Mouse (Mus musculus) heart, adult 2 months (tissue): ENCODE results near the gene Sptlc2. TPM values are rescaled to one million over a fixed set of nuclear protein-coding genes. Genes with fewer than 3 reads are reported as not detected.
A peak's percentile ranks its signal among the peaks of the same experiment; 100 is the strongest.
"Not testable (repeated sequence)": the region's sequence is repeated elsewhere in the genome, so short reads cannot be mapped to it uniquely, and the experiment has no call there.

Source experiments
- DNase-seq, 2 experiments: peaks; one replicate each; pipeline ENCODE4 v3.0.0; 2021
- H3K27ac ChIP-seq: fragments of 200-600 bp; 2 replicates; pipeline ENCODE4 v1.8.1; 2022
- H3K27me3 ChIP-seq: fragments of 200-500 bp; 2 replicates; pipeline ENCODE4 v1.6.1; 2012; ENCODE audit warnings: mild to moderate bottlenecking, low read length, inconsistent platforms, mixed read lengths; ENCODE audit not compliant: control insufficient read depth, insufficient read depth
- H3K36me3 ChIP-seq: fragments of 200-500 bp; 2 replicates; pipeline ENCODE4 v1.6.1; 2012; ENCODE audit warnings: low read length, inconsistent platforms; ENCODE audit not compliant: control insufficient read depth, insufficient read depth
- H3K4me1 ChIP-seq: fragments of 200-500 bp; 2 replicates; pipeline ENCODE4 v1.6.1; 2011; ENCODE audit warnings: low read length; ENCODE audit not compliant: control insufficient read depth, insufficient read depth
- H3K4me3 ChIP-seq: fragments of 200-600 bp; 2 replicates; pipeline ENCODE4 v1.8.1; 2022
- H3K79me2 ChIP-seq: fragments of 200-500 bp; replicated peaks from 2 replicates; pipeline ENCODE4 v1.6.1; 2012; ENCODE audit warnings: mild to moderate bottlenecking, inconsistent platforms, low read length, moderate library complexity, mixed read lengths; ENCODE audit not compliant: control insufficient read depth, insufficient read depth
- H3K9ac ChIP-seq: fragments of 200-500 bp; 2 replicates; pipeline ENCODE4 v1.6.1; 2012; ENCODE audit warnings: low read depth, mild to moderate bottlenecking, control low read depth, inconsistent platforms, low read length, mixed read lengths
- CTCF ChIP-seq: fragments of 200-600 bp; IDR thresholded peaks from 2 replicates; pipeline ENCODE4 v1.8.1; 2022; ENCODE audit warnings: antibody characterized with exemption, mild to moderate bottlenecking, moderate library complexity
- EP300 ChIP-seq: fragments of 200-500 bp; IDR thresholded peaks from 2 replicates; pipeline ENCODE4 v1.6.1; 2011; ENCODE audit warnings: low read depth, low read length, control low read depth; ENCODE audit not compliant: insufficient read depth
- POLR2A ChIP-seq: fragments of 200-500 bp; IDR thresholded peaks from 2 replicates; pipeline ENCODE4 v1.6.1; 2011; ENCODE audit warnings: mild to moderate bottlenecking, low read depth, low read length, control low read depth; ENCODE audit not compliant: insufficient read depth
- WGBS: fragments of 180-500 bp; shearing (Covaris S2); methylation state at CpG from one replicate; pipeline ENCODE4 v1.1.7; 2018; 5-methylcytosine and 5-hydroxymethylcytosine counted together
- intact Hi-C: fragments of 180-260 bp; cut with DNase I; formaldehyde crosslinking; loops from one replicate; pipeline ENCODE4 v1.15.1; 2025
- polyA plus RNA-seq: library from polyadenylated mRNA; depleted of rRNA; stranded (reverse); fragments of >200 nt; gene quantifications from 2 replicates; pipeline ENCODE4 v1.2.3, GENCODE M21; 2012
- total RNA-seq, 2 experiments: library from RNA; stranded (reverse); gene quantifications; 2 replicates each; pipeline ENCODE4 v1.2.3; 2021

The Sptlc2 gene
- total and polyA plus RNA-seq, 3 experiments: 5.0 to 23.1 (median 21.1) TPM

GRCm38 (mm10) chr12:87279350-87279749 lies 108.8 kb downstream of the Sptlc2 start:
- Histone ChIP-seq H3K4me1 (peaks cover 2% of the 10 kb centered on the region; the same call in 1 of the 2 replicates), H3K9ac (no peak overlapping the region), H3K36me3 (no peaks in the 10 kb centered on the region), H3K79me2 (no peaks in the 10 kb centered on the region), H3K4me3 (no peak overlapping the region), H3K27me3 (no peaks in the 10 kb centered on the region), H3K27ac (no peak overlapping the region)
- no peak for TF ChIP-seq CTCF
- no peak for TF ChIP-seq EP300
- no peak for TF ChIP-seq POLR2A
- 37% methylated on average over 3 of the region's 3 CpGs for WGBS
- intact Hi-C loops: no loop called here
- DNase-seq: no peak

GRCm38 (mm10) chr12:87278118-87278730 lies 109.9 kb downstream of the Sptlc2 start:
- Histone ChIP-seq H3K9ac (no peak overlapping the region), H3K27me3 (no peaks in the 10 kb centered on the region), H3K79me2 (no peaks in the 10 kb centered on the region), H3K4me1 (peaks cover 2% of the 10 kb centered on the region; the same call in 1 of the 2 replicates), H3K4me3 (no peak overlapping the region), H3K36me3 (no peaks in the 10 kb centered on the region), H3K27ac (no peak overlapping the region)
- 6% methylated on average over 6 of the region's 6 CpGs for WGBS
- intact Hi-C loops: no loop called here
- DNase-seq: no peak
- TF ChIP-seq POLR2A: no peak
- no peak for TF ChIP-seq EP300
- TF ChIP-seq CTCF: no peak

- intact Hi-C loops, H3K27ac ChIP-seq: not testable (repeated sequence)
Measured at GRCm38 (mm10) chr12:87277251-87277650, 110.9 kb downstream of the Sptlc2 start.

GRCm38 (mm10) chr12:87274853-87275831 lies 113.0 kb downstream of the Sptlc2 start:
- Histone ChIP-seq H3K4me1 (peaks cover 2% of the 10 kb centered on the region; the same call in 1 of the 2 replicates), H3K27me3 (no peaks in the 10 kb centered on the region), H3K9ac (no peak overlapping the region), H3K4me3 (no peak overlapping the region), H3K79me2 (no peaks in the 10 kb centered on the region), H3K27ac (no peak overlapping the region), H3K36me3 (no peaks in the 10 kb centered on the region)
- TF ChIP-seq CTCF (no peak), POLR2A (no peak), EP300 (no peak)
- DNase-seq: no peak
- intact Hi-C loops: loop anchor here (5.0 kb wide), 1 partner anchor 143 kb away; no protein-coding TSS in a partner anchor
- 84% methylated on average over 9 of the region's 9 CpGs for WGBS

More at GRCm38 (mm10) chr12:87277251-87277650, 110.9 kb downstream of the Sptlc2 start:
- not testable (repeated sequence) for H3K9ac ChIP-seq, H3K27me3 ChIP-seq, H3K4me3 ChIP-seq, H3K36me3 ChIP-seq, DNase-seq, H3K4me1 ChIP-seq, H3K79me2 ChIP-seq
- 82% methylated on average over 4 of the region's 4 CpGs for WGBS

DNA sequence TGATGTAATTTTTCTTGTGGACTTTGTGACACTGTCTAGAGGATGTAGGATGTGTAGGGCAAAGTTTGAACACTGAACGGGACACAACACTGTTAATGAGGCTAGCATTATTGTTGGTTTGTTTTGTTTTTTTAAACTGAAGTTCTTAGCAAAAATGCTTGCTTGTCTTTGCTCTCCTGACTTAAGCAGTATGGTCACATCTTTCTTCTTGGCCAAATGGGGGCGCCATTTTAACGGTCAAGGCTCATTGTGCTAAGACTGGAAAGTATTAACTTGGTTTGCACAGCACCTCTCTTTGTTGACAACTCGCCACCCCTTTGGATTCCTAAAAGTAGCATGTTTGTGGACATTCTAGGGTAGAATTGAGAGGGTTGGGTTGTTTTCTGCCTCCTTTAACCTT lies 120.5 kb downstream of the Sptlc2 start:
- WGBS: 14% methylated on average over 4 of the region's 4 CpGs
- Histone ChIP-seq H3K36me3 (peaks cover 4% of the 10 kb centered on the region), H3K9ac (0 out of 2 replicates have a peak overlapping the region, but pooled peaks have one; percentile 10), H3K4me1 (peaks cover 2% of the 10 kb centered on the region), H3K27ac (no peak overlapping the region), H3K27me3 (no peaks in the 10 kb centered on the region), H3K79me2 (no peaks in the 10 kb centered on the region; the same call in 1 of the 2 replicates), H3K4me3 (no peak overlapping the region; the same call in 1 of the 2 replicates)
- TF ChIP-seq CTCF (peak; percentile 59), EP300 (no peak), POLR2A (no peak)
- no peak for DNase-seq
- intact Hi-C loops: loop anchor here (2.0 to 5.0 kb wide), 2 partner anchors 65 to 145 kb away; no protein-coding TSS in a partner anchor
